Mouse (Mus musculus) frontal cortex, postnatal 14 days (tissue): ENCODE results near the gene Ndufb7.
"Not testable (repeated sequence)": the region's sequence is repeated elsewhere in the genome, so short reads cannot be mapped to it uniquely, and the experiment has no call there.

ENCODE experiments used
- DNase-seq, 2 experiments: peaks; one replicate each; pipeline ENCODE4 v3.0.0; 2022; ENCODE audit warnings: low spot score in 2 of 2

The Ndufb7 gene

DNA sequence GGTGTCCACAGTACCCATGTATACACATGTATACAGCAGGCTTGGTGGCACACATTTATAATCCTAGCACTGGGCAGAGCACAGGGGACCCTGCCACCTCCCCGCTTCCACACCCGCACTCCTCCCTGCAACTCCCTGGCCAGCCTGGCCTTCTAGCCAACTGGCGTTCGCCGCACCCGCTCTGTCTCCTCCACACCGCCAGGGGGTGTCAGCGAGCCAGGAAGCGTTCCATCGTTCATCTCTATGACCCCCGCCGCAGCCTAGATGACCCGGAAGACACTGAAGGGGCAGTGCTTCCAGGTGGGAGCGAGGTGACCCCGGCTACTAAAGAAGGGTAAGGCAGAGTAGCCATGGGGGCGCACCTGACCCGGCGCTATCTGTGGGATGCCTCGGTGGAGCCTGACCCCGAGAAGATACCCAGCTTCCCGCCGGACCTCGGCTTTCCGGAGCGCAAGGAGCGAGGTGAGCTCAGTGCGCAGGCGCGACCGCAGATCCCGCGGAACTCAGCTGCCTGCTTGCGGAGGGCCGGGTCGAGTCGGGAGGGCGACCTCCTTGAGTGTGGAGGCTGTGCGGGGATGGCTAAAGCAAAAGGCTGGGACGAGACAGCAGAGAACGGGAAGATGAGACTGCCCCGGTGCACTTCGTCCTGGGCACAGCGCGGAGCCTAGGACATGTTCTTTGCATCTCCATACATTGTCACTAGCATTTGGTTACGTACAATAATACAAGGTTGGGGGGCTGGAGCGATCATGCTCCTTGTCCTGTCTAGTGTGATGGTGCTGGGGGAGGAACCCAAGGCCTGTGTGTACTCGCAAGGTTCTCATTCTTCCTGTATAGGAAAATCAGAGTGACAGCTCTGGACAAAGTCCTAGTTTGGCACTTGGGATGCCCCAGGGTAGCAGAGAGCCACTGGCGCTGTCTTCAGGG, at the start of gene Ndufb7:
Ndufb7 (plus strand) TSS at position 203 of the 927 bp plus-strand sequence.
- DNase-seq: peak; percentile 92 to 97

DNA sequence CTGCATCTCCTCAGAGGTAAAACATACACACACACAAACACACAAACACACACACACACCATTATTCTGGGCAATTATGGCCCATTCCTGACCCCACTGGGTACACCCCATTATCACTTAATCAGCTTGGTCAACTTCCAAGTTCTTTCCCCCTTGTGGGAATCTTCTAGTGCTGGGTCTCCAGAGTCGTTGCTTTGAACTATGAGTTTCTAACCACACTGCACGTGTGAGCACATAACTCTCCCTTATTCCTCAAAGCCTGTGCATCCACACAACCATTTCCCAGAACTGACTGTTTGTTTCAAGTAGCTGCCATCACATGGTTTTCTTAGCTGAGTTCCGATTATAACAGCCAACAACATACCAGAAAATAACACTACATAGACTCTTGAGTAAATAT, 46.0 kb upstream of the Ndufb7 start:
- DNase-seq: no peak

- DNase-seq: not testable (repeated sequence)
These were observed 45.6 kb upstream of the Ndufb7 start for GRCm38 (mm10) chr8:83520907-83521306.

DNA sequence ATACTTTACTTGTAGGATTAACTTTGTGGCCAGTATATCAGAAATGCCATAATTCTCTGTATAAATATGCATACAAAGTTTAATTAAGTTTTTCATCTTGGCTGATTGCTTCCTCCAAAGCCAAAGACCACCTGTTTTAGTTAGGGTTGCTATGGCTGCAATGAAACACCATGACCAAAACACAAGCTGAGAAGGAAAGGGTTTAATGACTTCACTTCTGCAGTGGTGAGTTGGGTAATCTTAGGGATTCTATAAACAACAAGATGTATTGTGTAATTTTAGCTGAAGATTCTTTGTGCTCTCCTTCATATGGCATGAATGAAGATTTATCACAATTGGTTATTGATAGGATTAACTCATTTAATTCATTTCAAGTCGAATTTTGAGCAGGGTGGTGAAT, 45.2 kb upstream of the Ndufb7 start:
- no peak for DNase-seq

DNA sequence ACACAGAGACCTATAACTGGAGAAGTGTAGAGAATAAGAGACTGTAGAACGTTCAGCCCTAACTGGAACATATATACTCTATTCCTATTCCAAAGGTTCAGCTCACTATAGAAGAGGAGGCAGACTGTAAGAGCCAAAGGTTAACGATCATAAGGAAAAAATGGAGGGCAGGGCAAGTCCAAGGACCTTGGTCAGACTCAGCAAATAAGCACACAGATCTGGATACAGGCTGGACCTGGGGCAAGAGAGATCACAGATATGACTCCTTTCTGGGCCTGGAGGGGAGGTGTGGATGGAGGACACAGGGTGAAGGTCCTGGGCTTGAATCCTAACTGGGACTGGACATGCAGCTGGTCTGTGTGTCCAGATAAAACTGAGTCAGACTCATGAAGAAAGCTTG, 31.7 kb upstream of the Ndufb7 start:
- no peak for DNase-seq

DNA sequence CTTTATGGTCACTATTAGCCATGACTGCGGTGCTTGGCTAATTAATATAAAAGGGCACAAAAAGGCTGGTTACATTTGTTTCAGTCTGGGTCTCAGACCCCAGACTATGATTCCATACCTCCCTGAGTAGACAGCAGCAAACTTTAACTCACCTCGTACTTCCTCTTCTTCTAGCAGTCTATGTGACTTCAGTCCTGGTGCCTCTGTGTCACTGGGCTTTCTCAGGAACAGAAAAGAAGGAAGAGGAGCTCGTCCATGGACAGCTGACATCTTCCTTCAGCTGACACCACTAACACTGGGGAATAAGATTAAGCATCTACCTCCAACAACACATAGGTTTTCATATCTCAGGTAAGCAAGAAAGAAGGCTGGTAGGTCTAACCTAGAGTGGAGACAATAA, 30.7 kb upstream of the Ndufb7 start, which contains the start of gene Olfr370:
Olfr370 (plus strand) TSS at position 45 of the 400 bp plus-strand sequence.
- DNase-seq: no peak

DNA sequence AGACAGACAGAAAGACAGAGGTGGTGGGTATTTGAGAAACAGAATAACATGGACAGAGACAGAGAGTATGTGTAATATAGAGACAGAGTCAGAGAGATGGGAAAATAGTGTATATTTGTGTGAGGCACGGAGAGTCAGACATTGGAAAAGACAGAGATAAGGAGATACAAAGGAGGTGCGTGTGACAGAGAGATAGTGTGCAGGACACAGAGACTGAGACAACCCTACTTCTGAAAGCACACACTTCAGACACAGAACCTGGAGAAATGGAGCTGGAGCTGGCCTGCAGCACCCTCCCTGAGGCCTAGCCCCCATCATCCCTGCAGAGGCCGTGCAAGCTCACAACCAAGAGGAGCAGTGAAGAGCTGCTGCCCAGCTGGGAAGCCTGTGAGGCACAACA, 3.8 kb upstream of the Ndufb7 start:
- no peak for DNase-seq

DNA sequence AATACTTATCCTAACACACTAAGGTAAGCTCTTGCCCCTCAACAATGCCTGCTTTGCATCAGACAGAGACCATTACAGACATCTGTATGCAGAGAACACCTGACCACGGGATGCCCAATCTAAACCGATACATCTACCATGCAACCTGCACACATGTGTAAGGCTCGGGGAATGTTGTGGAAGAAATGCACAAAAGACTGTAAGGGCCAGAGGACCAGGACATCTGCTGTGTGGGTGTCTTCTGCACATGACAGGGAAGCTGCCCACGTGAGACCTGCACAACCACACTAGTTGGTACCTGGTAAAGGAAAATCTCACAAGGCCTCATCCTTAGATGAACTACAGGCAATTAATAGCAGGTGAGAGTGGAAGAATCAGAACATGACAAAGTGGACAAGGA, 3.2 kb upstream of the Ndufb7 start:
- no peak for DNase-seq

GRCm38 (mm10) chr8:83565731-83566375, 618 bp upstream of the Ndufb7 start:
- peak in 1 of 2 experiments; percentile 6 for DNase-seq

GRCm38 (mm10) chr8:83567668-83568067, 1.2 kb downstream of the Ndufb7 start:
- peak in 1 of 2 experiments; percentile 8 for DNase-seq

DNA sequence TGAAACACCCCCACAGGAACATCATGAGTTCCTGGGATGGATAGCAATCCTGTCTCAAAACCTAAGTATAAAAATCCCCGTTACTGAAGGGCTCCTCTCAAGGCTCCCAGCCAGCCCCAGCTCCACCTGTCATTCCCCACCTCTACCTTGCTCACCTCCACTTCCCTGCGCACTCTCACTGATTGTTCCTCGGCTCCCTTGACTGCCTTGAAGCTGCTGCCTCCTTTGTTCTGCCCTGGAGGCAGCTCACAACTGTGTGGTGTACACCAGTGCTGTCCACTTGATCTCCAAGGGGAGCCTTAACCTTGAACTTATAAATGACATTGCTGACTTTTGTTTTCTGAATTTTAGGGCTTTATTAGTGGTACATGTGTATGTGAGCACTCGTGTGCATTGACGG, 1.7 kb downstream of the Ndufb7 start:
- DNase-seq: peak in 1 of 2 experiments; percentile 4

DNA sequence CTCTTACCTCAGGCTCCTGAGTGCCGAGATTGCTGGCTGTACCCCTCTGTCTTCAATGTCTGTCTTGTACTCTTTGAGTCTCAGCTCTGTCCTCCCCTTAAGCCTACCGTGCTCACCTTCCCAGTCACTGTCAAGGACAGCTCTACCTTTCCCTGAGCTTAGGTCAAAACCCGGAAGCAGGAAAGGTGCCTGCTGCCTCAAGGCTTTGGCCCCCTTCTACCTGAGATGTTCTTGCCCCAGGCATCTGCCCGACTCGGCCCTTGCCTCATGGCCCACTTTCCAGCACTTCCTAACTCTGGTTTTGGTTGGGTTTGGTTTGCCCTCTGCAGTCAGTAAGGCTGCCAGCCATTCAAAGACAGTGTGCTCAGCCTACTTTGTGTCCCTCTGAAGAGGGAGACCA, 2.3 kb downstream of the Ndufb7 start:
- no peak for DNase-seq

- DNase-seq: peak in 1 of 2 experiments; percentile 3
These were observed 2.7 kb downstream of the Ndufb7 start for GRCm38 (mm10) chr8:83569165-83569564.

- peak in 1 of 2 experiments; percentile 9 for DNase-seq
These were observed 4.0 kb downstream of the Ndufb7 start for GRCm38 (mm10) chr8:83570272-83571000.

GRCm38 (mm10) chr8:83571001-83571340, 4.5 kb downstream of the Ndufb7 start:
- not testable (repeated sequence) for DNase-seq

- peak; percentile 3 to 5 for DNase-seq
These were observed 5.3 kb downstream of the Ndufb7 start for GRCm38 (mm10) chr8:83571791-83572190.

GRCm38 (mm10) chr8:83572246-83572812, 5.9 kb downstream of the Ndufb7 start:
- no peak for DNase-seq

DNA sequence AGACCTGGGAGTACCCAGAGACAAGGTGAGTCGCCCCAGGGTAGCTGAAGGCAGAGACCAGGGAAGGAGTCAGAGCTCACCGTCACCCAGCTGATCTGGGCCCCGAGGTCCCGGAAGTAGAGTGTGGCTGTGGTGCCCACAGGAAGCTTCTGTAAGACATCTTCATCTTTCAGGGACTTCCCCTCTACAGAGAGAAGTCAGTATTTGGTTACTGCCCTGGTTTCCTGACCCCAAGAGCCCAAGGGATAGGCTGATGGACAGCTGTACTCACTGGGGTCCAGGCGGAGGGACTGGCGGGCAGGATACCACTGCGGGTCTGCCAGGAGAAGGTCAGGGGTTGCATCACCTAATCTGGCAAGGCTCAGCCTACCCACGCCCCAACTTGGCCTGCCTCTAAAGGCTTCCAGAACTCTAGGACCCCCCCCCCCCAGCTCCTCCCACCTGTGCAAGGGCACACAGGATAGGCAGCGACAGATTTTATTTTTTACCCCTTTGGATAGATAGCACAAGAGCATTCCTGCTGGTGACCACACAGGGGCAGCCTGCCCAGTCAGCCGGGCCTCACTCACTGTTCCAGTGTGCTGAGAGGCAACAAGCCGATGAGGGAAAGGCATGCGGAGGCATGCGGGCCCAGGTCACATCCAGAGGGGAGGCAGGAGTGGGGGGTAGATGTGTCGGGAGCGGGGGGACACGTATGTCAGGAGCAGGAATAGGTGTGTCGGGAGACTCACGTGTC, 6.8 kb downstream of the Ndufb7 start:
- peak; percentile 4 to 5 for DNase-seq

- peak; percentile 6 to 9 for DNase-seq
These were observed 8.3 kb downstream of the Ndufb7 start for GRCm38 (mm10) chr8:83574631-83575315.
